Mouse (Mus musculus) hindbrain, embryonic 14.5 days (tissue): ENCODE data around the gene Mlx. TPM values are rescaled to one million over a fixed set of nuclear protein-coding genes. Genes with fewer than 3 reads are reported as not detected.

Experiments used
- ATAC-seq: fragments of 200-750 bp; cut with Nextera tagmentation; 2 replicates; pipeline ENCODE4 v1.8.0; 2017; ENCODE audit warnings: moderate number of reproducible peaks, mild to moderate bottlenecking, moderate TSS enrichment, moderate library complexity; ENCODE audit not compliant: low FRiP score
- DNase-seq: peaks from one replicate; pipeline ENCODE4 v3.0.0-alpha.2; 2015; ENCODE audit warnings: low spot score
- H3K27ac ChIP-seq: fragments of 300-500 bp; sonication (generic); 2 replicates; pipeline ENCODE4 v1.5.1; 2014; ENCODE audit warnings: mild to moderate bottlenecking, moderate library complexity
- H3K27me3 ChIP-seq: fragments of 300-500 bp; sonication (generic); 2 replicates; pipeline ENCODE4 v1.6.1; 2014; ENCODE audit warnings: mild to moderate bottlenecking, low read length, mixed read lengths; ENCODE audit not compliant: control insufficient read depth, insufficient read depth
- H3K36me3 ChIP-seq: fragments of 300-500 bp; sonication (generic); replicated peaks from 2 replicates; pipeline ENCODE4 v1.6.1; 2014; ENCODE audit not compliant: control insufficient read depth, insufficient read depth
- H3K4me1 ChIP-seq: fragments of 300-500 bp; sonication (generic); replicated peaks from 2 replicates; pipeline ENCODE4 v1.6.1; 2014; ENCODE audit warnings: antibody characterized with exemption, low read length, mixed read lengths; ENCODE audit not compliant: control insufficient read depth, insufficient read depth
- H3K4me2 ChIP-seq: fragments of 300-500 bp; sonication (generic); replicated peaks from 2 replicates; pipeline ENCODE4 v1.6.1; 2014; ENCODE audit warnings: mild to moderate bottlenecking, moderate library complexity
- H3K4me3 ChIP-seq: fragments of 300-500 bp; sonication (generic); replicated peaks from 2 replicates; pipeline ENCODE4 v1.5.1; 2014; ENCODE audit warnings: mild to moderate bottlenecking, low read length
- H3K9ac ChIP-seq: fragments of 300-500 bp; sonication (generic); 2 replicates; pipeline ENCODE4 v1.6.1; 2014
- H3K9me3 ChIP-seq: fragments of 300-500 bp; sonication (generic); 2 replicates; pipeline ENCODE4 v1.6.1; 2016; ENCODE audit warnings: low read length; ENCODE audit not compliant: control insufficient read depth
- WGBS: fragments of 180-500 bp; shearing (Covaris S2); extraction: QIAGEN DNeasy Blood & Tissue Kit; methylation state at CpG from one replicate; pipeline ENCODE4 v1.1.7; 2014; 5-methylcytosine and 5-hydroxymethylcytosine counted together
- polyA plus RNA-seq: library from polyadenylated mRNA; unstranded; fragments of >200 nt; fragmentation: Nextera tagmentation; extraction: Ambion mirVana; gene quantifications from 2 replicates; pipeline ENCODE4 v1.2.1, GENCODE M21; 2014

Mlx gene
- polyA plus RNA-seq, 1 experiment from 2014 or later, result 86.6 TPM

GRCm38 (mm10) chr11:101062971-101063675 is 24.0 kb upstream of the Mlx start:
- peaks cover 49% of the 10 kb centered on the region for H3K36me3 ChIP-seq
- no peak overlapping the region for H3K4me3 ChIP-seq
- peak overlapping the region; percentile 38; the same call in 1 of the 2 replicates for H3K27ac ChIP-seq
- H3K4me1 ChIP-seq, result no peaks in the 10 kb centered on the region
- DNase-seq (no peak), ATAC-seq (no peak)
- 77% methylated on average over 14 of the region's 14 CpGs for WGBS
- no peak overlapping the region for H3K4me2 ChIP-seq
- no peaks in the 10 kb centered on the region for H3K27me3 ChIP-seq
- H3K9me3 ChIP-seq, result no peaks in the 10 kb centered on the region
- no peak overlapping the region for H3K9ac ChIP-seq

- DNase-seq (no peak), ATAC-seq (no peak)
- Histone ChIP-seq H3K9me3 (no peaks in the 10 kb centered on the region), H3K9ac (no peak overlapping the region), H3K36me3 (peaks cover 42% of the 10 kb centered on the region), H3K4me3 (no peak overlapping the region), H3K4me1 (no peaks in the 10 kb centered on the region), H3K27me3 (no peaks in the 10 kb centered on the region), H3K4me2 (no peak overlapping the region), H3K27ac (peak overlapping the region; percentile 38; the same call in 1 of the 2 replicates)
- WGBS, result 62% methylated on average over 12 of the region's 12 CpGs
These were observed 23.3 kb upstream of the Mlx start for GRCm38 (mm10) chr11:101063676-101064327.

GRCm38 (mm10) chr11:101064462-101064861 is 22.6 kb upstream of the Mlx start:
- WGBS, result 85% methylated on average over 4 of the region's 4 CpGs
- no peaks in the 10 kb centered on the region for H3K9me3 ChIP-seq
- ATAC-seq, result no peak

DNA sequence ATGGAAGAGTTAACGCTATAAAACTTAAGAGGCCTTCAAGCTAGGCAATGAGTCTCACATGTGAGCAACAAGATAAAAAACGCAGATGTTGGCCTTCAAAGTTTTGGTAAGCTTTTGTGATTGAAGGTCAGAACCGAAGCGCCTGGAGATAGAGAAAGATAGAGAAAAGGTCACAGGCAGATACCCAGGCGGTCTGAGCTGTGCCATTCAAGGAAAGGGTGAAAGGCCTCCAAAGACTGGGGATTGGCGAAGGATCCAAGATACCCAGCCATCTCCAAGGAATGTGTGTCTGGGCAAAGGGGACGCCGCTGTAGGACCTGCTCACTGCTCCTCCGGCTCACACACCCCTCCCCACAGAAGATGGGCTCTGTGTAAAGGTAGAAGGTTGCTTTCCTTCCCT is 22.1 kb upstream of the Mlx start:
- Histone ChIP-seq H3K36me3 (peaks cover 30% of the 10 kb centered on the region), H3K9ac (no peak overlapping the region), H3K4me1 (peaks cover 5% of the 10 kb centered on the region; the same call in 1 of the 2 replicates), H3K4me2 (no peak overlapping the region), H3K27me3 (no peaks in the 10 kb centered on the region), H3K4me3 (no peak overlapping the region), H3K9me3 (no peaks in the 10 kb centered on the region), H3K27ac (no peak overlapping the region)
- WGBS, result 94% methylated on average over 9 of the region's 9 CpGs
- DNase-seq (no peak), ATAC-seq (no peak)

More at GRCm38 (mm10) chr11:101064462-101064861, 22.6 kb upstream of the Mlx start:
- no peaks in the 10 kb centered on the region for H3K27me3 ChIP-seq
- peaks cover 35% of the 10 kb centered on the region for H3K36me3 ChIP-seq
- no peak overlapping the region for H3K4me3 ChIP-seq
- no peak overlapping the region for H3K4me2 ChIP-seq
- no peak overlapping the region for H3K9ac ChIP-seq
- DNase-seq, result no peak
- H3K4me1 ChIP-seq, result peaks cover 4% of the 10 kb centered on the region; the same call in 1 of the 2 replicates
- H3K27ac ChIP-seq, result no peak overlapping the region

GRCm38 (mm10) chr11:101066549-101067412 is 20.3 kb upstream of the Mlx start:
- peaks cover 15% of the 10 kb centered on the region for H3K4me1 ChIP-seq
- H3K4me3 ChIP-seq, result 0 out of 2 replicates have a peak overlapping the region, but pooled peaks have one; percentile 8
- H3K4me2 ChIP-seq, result peak overlapping the region; percentile 47
- H3K27me3 ChIP-seq, result no peaks in the 10 kb centered on the region
- H3K9me3 ChIP-seq, result no peaks in the 10 kb centered on the region
- ATAC-seq, result no peak
- H3K27ac ChIP-seq, result no peak overlapping the region
- DNase-seq, result peak; percentile 83
- no peak overlapping the region for H3K9ac ChIP-seq
- peaks cover 24% of the 10 kb centered on the region for H3K36me3 ChIP-seq
- 19% methylated on average over 18 of the region's 18 CpGs for WGBS

- H3K9ac ChIP-seq, result peak within 1 kb of the TSS; percentile 85
- ATAC-seq (peak; percentile 86), DNase-seq (peak; percentile 88)
- H3K27ac ChIP-seq, result peak within 1 kb of the TSS; percentile 72
- peak within 1 kb of the TSS; percentile 74 for H3K4me3 ChIP-seq
- no peaks in the 10 kb centered on the region for H3K9me3 ChIP-seq
- H3K4me1 ChIP-seq, result peaks cover 15% of the 10 kb centered on the region
- no peaks in the 10 kb centered on the region for H3K27me3 ChIP-seq
- H3K36me3 ChIP-seq, result no peaks in the 10 kb centered on the region
- H3K4me2 ChIP-seq, result peak within 1 kb of the TSS; percentile 88
- 5% methylated on average over 35 of the region's 35 CpGs for WGBS
These were observed 17.5 kb upstream of the Mlx start, which contains the start of gene Naglu for GRCm38 (mm10) chr11:101069391-101070188. TSS of gene Naglu (plus strand) at chr11:101070012.

DNA sequence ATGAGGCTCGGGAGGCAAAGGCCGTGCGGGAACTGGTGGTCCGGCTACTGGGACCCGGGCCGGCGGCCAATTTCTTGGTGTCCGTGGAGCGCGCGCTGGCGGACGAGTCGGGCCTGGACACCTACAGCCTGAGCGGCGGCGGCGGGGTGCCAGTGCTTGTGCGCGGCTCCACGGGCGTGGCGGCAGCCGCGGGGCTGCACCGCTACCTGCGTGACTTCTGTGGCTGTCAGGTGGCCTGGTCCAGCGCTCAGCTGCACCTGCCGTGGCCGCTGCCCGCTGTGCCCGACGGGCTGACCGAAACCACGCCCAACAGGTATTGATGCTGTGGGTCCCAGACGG is 16.9 kb upstream of the Mlx start:
- Histone ChIP-seq H3K9me3 (no peaks in the 10 kb centered on the region), H3K27me3 (no peaks in the 10 kb centered on the region), H3K4me1 (peaks cover 15% of the 10 kb centered on the region), H3K36me3 (no peaks in the 10 kb centered on the region), H3K4me2 (peak overlapping the region; percentile 88), H3K4me3 (peak overlapping the region; percentile 74), H3K9ac (peak overlapping the region; percentile 85), H3K27ac (peak overlapping the region; percentile 72)
- no peak for DNase-seq
- peak; percentile 61; the same call in 1 of the 2 replicates for ATAC-seq
- WGBS, result under 1% methylated on average over 36 of the region's 36 CpGs

DNA sequence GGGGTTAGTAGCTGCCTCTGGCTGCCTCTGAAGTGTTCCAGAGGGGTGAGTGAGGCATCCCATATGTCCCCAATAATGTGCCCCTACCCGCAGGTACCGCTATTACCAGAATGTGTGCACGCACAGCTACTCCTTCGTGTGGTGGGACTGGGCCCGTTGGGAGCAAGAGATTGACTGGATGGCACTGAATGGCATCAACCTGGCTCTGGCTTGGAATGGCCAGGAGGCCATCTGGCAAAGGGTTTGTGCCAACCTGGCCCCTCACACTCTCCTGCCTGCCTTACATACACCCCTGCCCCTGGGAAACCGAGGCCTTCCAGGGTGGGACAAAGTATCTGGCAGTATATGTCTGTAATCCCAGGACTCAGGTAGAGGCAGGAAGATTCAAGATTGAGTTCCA is 16.1 kb upstream of the Mlx start:
- Histone ChIP-seq H3K4me2 (peak overlapping the region; percentile 88), H3K4me1 (peaks cover 15% of the 10 kb centered on the region), H3K4me3 (peak overlapping the region; percentile 74), H3K9ac (no peak overlapping the region; the same call in 1 of the 2 replicates), H3K27me3 (no peaks in the 10 kb centered on the region), H3K9me3 (no peaks in the 10 kb centered on the region), H3K36me3 (no peaks in the 10 kb centered on the region), H3K27ac (no peak overlapping the region)
- ATAC-seq (no peak), DNase-seq (no peak)
- 75% methylated on average over 6 of the region's 6 CpGs for WGBS
